Mouse (Mus musculus): ENCODE data around the gene Ttc7b. TPM values are rescaled to one million over a fixed set of nuclear protein-coding genes. Genes with fewer than 3 reads are reported as not detected.

Gene Ttc7b
- polyA plus RNA-seq, 1 experiment from 2014 or later = 2.4 TPM

DNA sequence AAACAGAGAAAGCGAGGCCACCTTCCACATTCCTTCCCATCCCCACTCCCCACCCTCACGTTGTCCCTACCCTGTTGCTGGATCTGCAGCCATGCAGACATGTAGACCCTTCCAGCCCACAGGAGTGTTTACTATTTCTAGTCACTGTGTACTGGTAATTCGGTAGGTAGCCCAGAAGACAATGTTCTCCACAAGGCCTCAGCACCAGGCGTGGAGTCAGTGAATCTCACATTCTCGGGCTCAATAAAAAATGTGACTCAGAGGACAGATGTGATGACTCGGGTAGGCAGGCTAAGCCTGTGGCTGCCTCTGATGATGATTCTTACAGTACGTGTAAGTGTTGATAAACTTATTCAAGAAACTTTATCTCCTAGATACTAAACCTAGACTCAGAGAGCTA lies 147.8 kb downstream of the Ttc7b start:
- Histone ChIP-seq H3K9me3 (ENCODE audit: control insufficient read depth, low read length) (no peaks in the 10 kb centered on the region), H3K4me1 (replicated peaks; ENCODE audit: control insufficient read depth, insufficient read depth) (no peaks in the 10 kb centered on the region), H3K4me2 (replicated peaks; ENCODE audit: low read depth) (no peak overlapping the region), H3K4me3 (ENCODE audit: low read depth, low read length) (no peak overlapping the region), H3K9ac (ENCODE audit: low read length) (no peak overlapping the region), H3K36me3 (ENCODE audit: control insufficient read depth, insufficient read depth, low read length) (peaks cover 6% of the 10 kb centered on the region; the same call in 1 of the 2 replicates), H3K27ac (replicated peaks) (no peak overlapping the region), H3K27me3 (ENCODE audit: control insufficient read depth, insufficient read depth, low read length) (no peaks in the 10 kb centered on the region)
- TF ChIP-seq CTCF (IDR thresholded peaks at IDR 0.05; ENCODE audit: low read depth) (no peak), EP300 (optimal IDR thresholded peaks at IDR 0.05) (no peak)
- ATAC-seq (ENCODE audit: low FRiP score, low TSS enrichment) (no peak), DNase-seq (ENCODE audit: low spot score) (no peak)
- WGBS = 72% methylated on average over 7 of the region's 7 CpGs

DNA sequence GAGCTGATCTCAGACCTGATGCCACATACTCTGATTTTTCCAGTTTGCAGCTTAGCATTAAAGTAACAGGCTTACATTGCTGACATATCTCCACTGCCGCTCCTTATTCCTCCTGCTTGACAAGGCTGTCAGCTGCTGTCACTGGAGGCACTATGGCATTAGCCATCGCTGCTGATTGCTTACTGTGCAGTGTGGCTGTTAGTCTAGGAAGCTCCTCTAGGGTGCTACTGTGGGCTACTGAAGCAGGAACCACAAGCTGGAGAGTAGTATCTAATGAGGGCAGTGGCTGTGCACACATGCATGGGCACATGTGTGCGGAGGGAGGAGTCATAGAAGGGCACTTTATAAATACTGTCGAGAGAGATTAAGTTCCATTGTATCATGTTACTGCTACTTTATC lies 148.6 kb downstream of the Ttc7b start:
- H3K9ac ChIP-seq (ENCODE audit: low read length) = no peak overlapping the region
- no peaks in the 10 kb centered on the region for H3K27me3 ChIP-seq (ENCODE audit: control insufficient read depth, insufficient read depth, low read length)
- 62% methylated on average over 4 of the region's 4 CpGs for WGBS
- no peak overlapping the region for H3K27ac ChIP-seq (replicated peaks)
- H3K4me1 ChIP-seq (replicated peaks; ENCODE audit: control insufficient read depth, insufficient read depth) = no peaks in the 10 kb centered on the region
- DNase-seq (ENCODE audit: low spot score) (peak; percentile 33), ATAC-seq (ENCODE audit: low FRiP score, low TSS enrichment) (peak; percentile 83)
- H3K4me3 ChIP-seq (ENCODE audit: low read depth, low read length) = no peak overlapping the region
- H3K36me3 ChIP-seq (ENCODE audit: control insufficient read depth, insufficient read depth, low read length) = peaks cover 6% of the 10 kb centered on the region; the same call in 1 of the 2 replicates
- no peak overlapping the region for H3K4me2 ChIP-seq (replicated peaks; ENCODE audit: low read depth)
- no peaks in the 10 kb centered on the region for H3K9me3 ChIP-seq (ENCODE audit: control insufficient read depth, low read length)
- no peak for TF ChIP-seq EP300 (optimal IDR thresholded peaks at IDR 0.05)
- peak; percentile 27 for TF ChIP-seq CTCF (IDR thresholded peaks at IDR 0.05; ENCODE audit: low read depth)

DNA sequence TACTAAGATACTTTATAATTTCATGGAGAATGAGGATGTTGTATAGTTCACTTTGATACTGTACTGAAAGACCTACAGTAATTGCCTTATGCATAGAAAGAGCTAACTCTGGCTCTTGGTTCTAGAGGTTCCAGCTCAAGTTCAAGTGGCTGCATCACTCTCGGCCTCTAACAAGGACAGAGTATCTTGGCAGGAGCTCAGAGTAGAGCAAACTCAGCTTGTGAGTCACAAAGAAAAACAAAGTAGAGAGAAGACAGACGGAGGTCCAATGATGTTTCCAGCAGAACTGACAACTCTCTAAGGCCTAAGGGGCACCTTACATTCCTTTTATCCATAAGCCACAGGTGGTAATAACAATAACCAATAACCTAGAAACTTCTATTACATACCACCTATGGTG lies 150.8 kb downstream of the Ttc7b start:
- no peaks in the 10 kb centered on the region for H3K9me3 ChIP-seq (ENCODE audit: control insufficient read depth, low read length)
- DNase-seq (ENCODE audit: low spot score) = no peak
- peaks cover 3% of the 10 kb centered on the region; the same call in 1 of the 2 replicates for H3K36me3 ChIP-seq (ENCODE audit: control insufficient read depth, insufficient read depth, low read length)
- no peak for TF ChIP-seq EP300 (optimal IDR thresholded peaks at IDR 0.05)
- TF ChIP-seq CTCF (IDR thresholded peaks at IDR 0.05; ENCODE audit: low read depth) = no peak
- ATAC-seq (ENCODE audit: low FRiP score, low TSS enrichment) = no peak
- WGBS = 84% methylated on average over 2 of the region's 2 CpGs
- no peaks in the 10 kb centered on the region for H3K4me1 ChIP-seq (replicated peaks; ENCODE audit: control insufficient read depth, insufficient read depth)
- H3K4me3 ChIP-seq (ENCODE audit: low read depth, low read length) = no peak overlapping the region
- H3K27me3 ChIP-seq (ENCODE audit: control insufficient read depth, insufficient read depth, low read length) = no peaks in the 10 kb centered on the region
- H3K27ac ChIP-seq (replicated peaks) = no peak overlapping the region
- H3K4me2 ChIP-seq (replicated peaks; ENCODE audit: low read depth) = no peak overlapping the region
- H3K9ac ChIP-seq (ENCODE audit: low read length) = no peak overlapping the region

DNA sequence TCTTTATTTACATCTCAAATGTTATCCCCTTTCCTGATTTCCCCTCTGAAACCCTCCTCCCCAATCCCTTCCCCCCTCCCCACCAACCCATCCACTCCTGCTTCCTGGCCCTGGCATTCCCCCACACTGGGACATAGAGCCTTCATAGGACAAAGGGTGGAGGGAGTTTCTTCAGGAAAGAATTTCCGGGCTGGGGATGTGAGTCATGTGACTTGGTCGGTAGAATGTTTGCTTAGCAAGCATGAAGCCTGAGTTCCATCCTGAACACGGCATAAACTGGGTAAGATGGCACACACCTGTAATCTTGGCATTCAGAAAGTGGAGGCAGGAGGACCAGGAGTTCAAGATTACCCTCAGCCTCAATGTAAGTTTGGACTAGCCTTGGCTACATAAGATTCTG lies 151.4 kb downstream of the Ttc7b start:
- H3K4me2 ChIP-seq (replicated peaks; ENCODE audit: low read depth) = no peak overlapping the region
- H3K36me3 ChIP-seq (ENCODE audit: control insufficient read depth, insufficient read depth, low read length) = peaks cover 3% of the 10 kb centered on the region; the same call in 1 of the 2 replicates
- no peak for TF ChIP-seq CTCF (IDR thresholded peaks at IDR 0.05; ENCODE audit: low read depth)
- TF ChIP-seq EP300 (optimal IDR thresholded peaks at IDR 0.05) = no peak
- no peaks in the 10 kb centered on the region for H3K4me1 ChIP-seq (replicated peaks; ENCODE audit: control insufficient read depth, insufficient read depth)
- DNase-seq (ENCODE audit: low spot score) (peak; percentile 23), ATAC-seq (ENCODE audit: low FRiP score, low TSS enrichment) (no peak)
- H3K27ac ChIP-seq (replicated peaks) = no peak overlapping the region
- no peaks in the 10 kb centered on the region for H3K9me3 ChIP-seq (ENCODE audit: control insufficient read depth, low read length)
- H3K27me3 ChIP-seq (ENCODE audit: control insufficient read depth, insufficient read depth, low read length) = no peaks in the 10 kb centered on the region
- no peak overlapping the region for H3K4me3 ChIP-seq (ENCODE audit: low read depth, low read length)
- no peak overlapping the region for H3K9ac ChIP-seq (ENCODE audit: low read length)
- WGBS = 34% methylated on average over 3 of the region's 3 CpGs

DNA sequence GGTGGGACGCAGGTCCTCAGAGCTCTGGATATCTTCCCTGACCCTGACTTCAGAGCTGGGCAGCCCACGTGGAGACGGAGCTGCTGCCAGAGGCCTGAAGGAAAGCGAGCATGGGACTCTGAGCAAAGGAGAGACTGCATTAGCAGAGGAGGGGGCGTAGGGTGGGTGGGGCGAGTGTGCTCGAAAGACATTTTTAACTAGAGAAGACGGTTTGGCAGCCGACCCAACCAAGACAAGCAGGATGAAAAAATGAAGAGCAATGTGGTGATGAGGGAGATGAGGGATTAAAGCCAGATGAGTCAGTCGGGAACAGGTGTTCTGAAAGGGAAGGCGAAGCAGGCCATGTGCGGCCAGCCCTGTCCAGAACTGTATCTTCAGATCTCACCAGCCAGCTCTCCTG lies 159.3 kb downstream of the Ttc7b start:
- no peak for DNase-seq (ENCODE audit: low spot score)
- Histone ChIP-seq H3K4me2 (replicated peaks; ENCODE audit: low read depth) (no peak overlapping the region), H3K36me3 (ENCODE audit: control insufficient read depth, insufficient read depth, low read length) (no peaks in the 10 kb centered on the region), H3K27ac (replicated peaks) (no peak overlapping the region), H3K4me1 (replicated peaks; ENCODE audit: control insufficient read depth, insufficient read depth) (no peaks in the 10 kb centered on the region), H3K9ac (ENCODE audit: low read length) (no peak overlapping the region), H3K9me3 (ENCODE audit: control insufficient read depth, low read length) (no peaks in the 10 kb centered on the region), H3K4me3 (ENCODE audit: low read depth, low read length) (no peak overlapping the region), H3K27me3 (ENCODE audit: control insufficient read depth, insufficient read depth, low read length) (no peaks in the 10 kb centered on the region)
- ATAC-seq (ENCODE audit: low FRiP score, low TSS enrichment) = no peak
- TF ChIP-seq CTCF (IDR thresholded peaks at IDR 0.05; ENCODE audit: low read depth) = no peak
- no peak for TF ChIP-seq EP300 (optimal IDR thresholded peaks at IDR 0.05)
- 60% methylated on average over 12 of the region's 12 CpGs for WGBS

DNA sequence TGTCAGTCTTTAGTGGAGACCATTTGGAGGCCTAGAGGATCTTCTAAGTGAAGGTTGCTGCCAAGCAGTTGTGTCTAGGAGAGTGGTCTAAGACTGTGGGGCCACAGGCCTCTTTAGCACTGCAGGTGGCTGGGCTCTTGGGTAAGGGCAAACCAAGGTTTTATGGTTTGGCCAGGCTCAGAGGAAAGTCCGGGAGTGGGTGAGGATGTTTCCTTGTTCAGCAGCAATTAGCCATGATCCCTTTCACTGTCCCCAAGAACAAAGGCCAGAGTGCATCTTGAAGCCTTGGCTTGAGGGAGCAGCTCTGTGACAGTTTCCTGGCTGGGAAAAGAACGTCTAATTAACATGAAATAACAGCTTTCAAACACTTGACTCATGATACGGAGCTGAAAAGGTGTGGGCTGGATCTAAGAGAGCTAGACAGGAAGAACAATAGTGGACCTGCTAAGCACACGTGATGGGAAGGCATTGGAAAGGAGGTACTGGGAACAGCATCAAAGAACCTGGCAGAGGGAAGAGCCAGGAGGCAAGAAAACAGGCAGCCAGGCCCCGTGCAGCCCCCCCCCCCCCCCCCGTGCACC lies 162.5 kb downstream of the Ttc7b start:
- TF ChIP-seq CTCF (IDR thresholded peaks at IDR 0.05; ENCODE audit: low read depth) (no peak), EP300 (optimal IDR thresholded peaks at IDR 0.05) (no peak)
- H3K4me1 ChIP-seq (replicated peaks; ENCODE audit: control insufficient read depth, insufficient read depth) = no peaks in the 10 kb centered on the region
- DNase-seq (ENCODE audit: low spot score) = no peak
- H3K4me3 ChIP-seq (ENCODE audit: low read depth, low read length) = no peak overlapping the region
- no peak for ATAC-seq (ENCODE audit: low FRiP score, low TSS enrichment)
- H3K27ac ChIP-seq (replicated peaks) = no peak overlapping the region
- 68% methylated on average over 5 of the region's 6 CpGs for WGBS
- no peaks in the 10 kb centered on the region for H3K36me3 ChIP-seq (ENCODE audit: control insufficient read depth, insufficient read depth, low read length)
- no peaks in the 10 kb centered on the region for H3K9me3 ChIP-seq (ENCODE audit: control insufficient read depth, low read length)
- H3K27me3 ChIP-seq (ENCODE audit: control insufficient read depth, insufficient read depth, low read length) = no peaks in the 10 kb centered on the region
- no peak overlapping the region for H3K4me2 ChIP-seq (replicated peaks; ENCODE audit: low read depth)
- H3K9ac ChIP-seq (ENCODE audit: low read length) = no peak overlapping the region
